Mouse (Mus musculus) testis, adult 2 months (tissue): ENCODE results near the gene Hdac11.

ENCODE experiments used
- CTCF ChIP-seq: fragments of 200-500 bp; IDR thresholded peaks from 2 replicates; pipeline ENCODE4 v1.5.1; 2012; ENCODE audit warnings: low read depth, mild to moderate bottlenecking, inconsistent platforms, low read length, moderate library complexity; ENCODE audit not compliant: control insufficient read depth, insufficient read depth, insufficient replicate concordance
- POLR2A ChIP-seq: fragments of 200-500 bp; IDR thresholded peaks from 2 replicates; pipeline ENCODE4 v1.6.1; 2012; ENCODE audit warnings: low read depth, mild to moderate bottlenecking, inconsistent platforms, low read length, moderate library complexity; ENCODE audit not compliant: control insufficient read depth

GRCm38 (mm10) chr6:91110323-91111020, 46.0 kb upstream of the Hdac11 start:
- TF ChIP-seq POLR2A = no peak
- no peak for TF ChIP-seq CTCF
